Mouse (Mus musculus) kidney, postnatal 0 days (tissue): ENCODE data around the gene Zfp609. TPM values are rescaled to one million over a fixed set of nuclear protein-coding genes. Genes with fewer than 3 reads are reported as not detected.

Source experiments
- ATAC-seq: fragments of 200-750 bp; cut with Nextera tagmentation; replicated peaks from 2 replicates; pipeline ENCODE4 v1.8.0; 2017; ENCODE audit warnings: low read depth, moderate number of reproducible peaks, moderate TSS enrichment, moderate library complexity; ENCODE audit not compliant: low FRiP score
- DNase-seq: peaks from one replicate; pipeline ENCODE4 v3.0.0-alpha.2; 2016; ENCODE audit warnings: low spot score
- H3K27ac ChIP-seq: fragments of 300-500 bp; sonication (generic); 2 replicates; pipeline ENCODE4 v1.5.1; 2014; ENCODE audit warnings: mild to moderate bottlenecking
- H3K27me3 ChIP-seq: fragments of 300-500 bp; sonication (generic); 2 replicates; pipeline ENCODE4 v1.6.1; 2014; ENCODE audit warnings: low read length, mixed read lengths; ENCODE audit not compliant: insufficient read depth
- H3K36me3 ChIP-seq: fragments of 300-500 bp; sonication (generic); 2 replicates; pipeline ENCODE4 v1.6.1; 2014; ENCODE audit warnings: low read length, mixed read lengths; ENCODE audit not compliant: insufficient read depth
- H3K4me1 ChIP-seq: fragments of 300-500 bp; sonication (generic); replicated peaks from 2 replicates; pipeline ENCODE4 v1.6.1; 2014; ENCODE audit warnings: antibody characterized with exemption, low read length, mixed read lengths; ENCODE audit not compliant: insufficient read depth
- H3K4me2 ChIP-seq: fragments of 300-500 bp; sonication (generic); 2 replicates; pipeline ENCODE4 v1.6.1; 2014; ENCODE audit warnings: mild to moderate bottlenecking, low read length, moderate library complexity, mixed read lengths
- H3K4me3 ChIP-seq: fragments of 300-500 bp; sonication (generic); replicated peaks from 2 replicates; pipeline ENCODE4 v1.5.1; 2014; ENCODE audit warnings: low read depth, low read length
- H3K9ac ChIP-seq: fragments of 300-500 bp; sonication (generic); 2 replicates; pipeline ENCODE4 v1.6.1; 2014; ENCODE audit warnings: low read depth, low read length
- H3K9me3 ChIP-seq: fragments of 300-500 bp; sonication (generic); replicated peaks from 2 replicates; pipeline ENCODE4 v1.6.1; 2016; ENCODE audit warnings: low read length, inconsistent platforms, mixed read lengths
- CTCF ChIP-seq: IDR thresholded peaks from 2 replicates; pipeline ENCODE4 v1.5.1; 2016; ENCODE audit warnings: antibody characterized with exemption, low read depth, mild to moderate bottlenecking, moderate library complexity
- WGBS: fragments of 180-500 bp; shearing (Covaris S2); extraction: QIAGEN DNeasy Blood & Tissue Kit; methylation state at CpG from one replicate; pipeline ENCODE4 v1.1.7; 2014; 5-methylcytosine and 5-hydroxymethylcytosine counted together
- polyA plus RNA-seq: library from polyadenylated mRNA; unstranded; fragments of >200 nt; fragmentation: Nextera tagmentation; extraction: Ambion mirVana; gene quantifications from 2 replicates; pipeline ENCODE4 v1.2.1, GENCODE M21; 2015

The Zfp609 gene
- polyA plus RNA-seq, 1 experiment from 2014 or later, result 5.0 TPM

GRCm38 (mm10) chr9:65807251-65807650 lies 20.1 kb downstream of the Zfp609 start:
- ATAC-seq, result no peak
- Histone ChIP-seq H3K36me3 (no peaks in the 10 kb centered on the region), H3K4me3 (no peak overlapping the region), H3K9ac (no peak overlapping the region), H3K9me3 (no peaks in the 10 kb centered on the region), H3K4me2 (no peak overlapping the region), H3K27ac (no peak overlapping the region), H3K4me1 (no peaks in the 10 kb centered on the region), H3K27me3 (no peaks in the 10 kb centered on the region)
- no peak for TF ChIP-seq CTCF
- WGBS, result 64% methylated on average over 5 of the region's 5 CpGs
- DNase-seq, result no peak

DNA sequence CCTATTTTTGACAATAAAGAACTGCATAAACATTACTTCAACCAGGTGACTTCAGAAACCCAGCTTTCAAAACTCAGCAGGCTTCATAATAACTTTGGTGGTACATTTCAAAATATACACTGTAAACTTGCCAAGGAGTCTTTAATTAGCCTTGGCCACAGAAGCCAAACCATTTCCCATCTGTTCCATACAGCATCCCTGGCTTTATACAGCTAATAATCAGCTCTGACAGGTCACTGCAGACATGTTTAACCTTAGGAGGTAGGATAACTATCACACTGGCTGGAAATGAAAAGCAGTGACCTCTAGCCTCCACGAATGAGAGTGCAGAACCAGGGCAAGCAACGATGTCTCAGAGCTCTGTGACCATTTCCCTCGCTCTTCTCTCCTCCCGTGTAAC lies 27.6 kb downstream of the Zfp609 start:
- WGBS, result 45% methylated on average over 4 of the region's 4 CpGs
- no peaks in the 10 kb centered on the region for H3K27me3 ChIP-seq
- no peak overlapping the region for H3K4me3 ChIP-seq
- H3K4me1 ChIP-seq, result no peaks in the 10 kb centered on the region
- ATAC-seq, result no peak
- DNase-seq, result no peak
- TF ChIP-seq CTCF, result no peak
- no peaks in the 10 kb centered on the region for H3K9me3 ChIP-seq
- no peak overlapping the region for H3K4me2 ChIP-seq
- H3K27ac ChIP-seq, result no peak overlapping the region
- no peak overlapping the region for H3K9ac ChIP-seq
- peaks cover 2% of the 10 kb centered on the region; the same call in 1 of the 2 replicates for H3K36me3 ChIP-seq

DNA sequence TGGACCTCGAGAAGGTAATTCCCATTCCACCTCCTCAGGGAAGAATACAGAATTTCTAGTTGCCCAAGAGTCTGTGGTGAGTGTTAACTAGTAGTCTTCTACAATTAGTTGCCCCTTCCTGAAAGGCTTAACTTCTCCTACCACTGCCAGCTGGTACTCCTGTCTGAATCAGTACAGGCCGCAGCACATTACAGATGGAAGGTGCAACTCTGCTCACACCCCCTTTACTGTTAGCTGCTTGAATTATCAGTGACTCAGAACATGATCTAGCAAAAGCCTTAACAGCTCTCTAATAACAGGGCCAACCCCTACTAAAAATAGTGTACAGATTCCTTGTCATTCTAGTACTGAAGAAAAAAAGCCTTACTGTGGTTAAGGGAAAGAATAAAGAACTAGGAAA lies 31.7 kb downstream of the Zfp609 start:
- H3K9me3 ChIP-seq, result no peaks in the 10 kb centered on the region
- no peak for TF ChIP-seq CTCF
- no peak overlapping the region for H3K4me3 ChIP-seq
- H3K27ac ChIP-seq, result no peak overlapping the region
- no peak for DNase-seq
- 76% methylated on average over 2 of the region's 2 CpGs for WGBS
- H3K4me1 ChIP-seq, result 0 out of 2 replicates have a peak, but pooled peaks cover 2% of the 10 kb centered on the region
- no peak overlapping the region for H3K9ac ChIP-seq
- no peak overlapping the region for H3K4me2 ChIP-seq
- ATAC-seq, result no peak
- H3K36me3 ChIP-seq, result peaks cover 6% of the 10 kb centered on the region; the same call in 1 of the 2 replicates
- H3K27me3 ChIP-seq, result no peaks in the 10 kb centered on the region

GRCm38 (mm10) chr9:65794313-65794712 lies 33.1 kb downstream of the Zfp609 start:
- Histone ChIP-seq H3K4me3 (no peak overlapping the region), H3K9me3 (no peaks in the 10 kb centered on the region), H3K27me3 (no peaks in the 10 kb centered on the region), H3K27ac (no peak overlapping the region), H3K36me3 (peaks cover 6% of the 10 kb centered on the region; the same call in 1 of the 2 replicates), H3K4me2 (no peak overlapping the region), H3K4me1 (0 out of 2 replicates have a peak, but pooled peaks cover 2% of the 10 kb centered on the region), H3K9ac (no peak overlapping the region)
- WGBS, result 82% methylated on average over 7 of the region's 7 CpGs
- ATAC-seq (no peak), DNase-seq (no peak)
- TF ChIP-seq CTCF, result no peak

GRCm38 (mm10) chr9:65793506-65793905 lies 33.9 kb downstream of the Zfp609 start:
- TF ChIP-seq CTCF, result no peak

GRCm38 (mm10) chr9:65793086-65793485 lies 34.3 kb downstream of the Zfp609 start:
- H3K9me3 ChIP-seq, result no peaks in the 10 kb centered on the region
- ATAC-seq (no peak), DNase-seq (no peak)
- H3K4me3 ChIP-seq, result no peak overlapping the region
- 85% methylated on average over 3 of the region's 3 CpGs for WGBS
- peaks cover 6% of the 10 kb centered on the region; the same call in 1 of the 2 replicates for H3K36me3 ChIP-seq
- H3K9ac ChIP-seq, result no peak overlapping the region
- no peak overlapping the region for H3K4me2 ChIP-seq
- H3K27me3 ChIP-seq, result no peaks in the 10 kb centered on the region
- 0 out of 2 replicates have a peak, but pooled peaks cover 2% of the 10 kb centered on the region for H3K4me1 ChIP-seq
- no peak overlapping the region for H3K27ac ChIP-seq
- TF ChIP-seq CTCF, result no peak

More at GRCm38 (mm10) chr9:65793506-65793905, 33.9 kb downstream of the Zfp609 start:
- no peak overlapping the region for H3K27ac ChIP-seq
- H3K4me1 ChIP-seq, result 0 out of 2 replicates have a peak, but pooled peaks cover 2% of the 10 kb centered on the region
- no peaks in the 10 kb centered on the region for H3K27me3 ChIP-seq
- no peak for ATAC-seq
- WGBS, result 80% methylated on average over 3 of the region's 3 CpGs
- DNase-seq, result no peak
- peaks cover 6% of the 10 kb centered on the region; the same call in 1 of the 2 replicates for H3K36me3 ChIP-seq
- H3K9me3 ChIP-seq, result no peaks in the 10 kb centered on the region
- H3K9ac ChIP-seq, result no peak overlapping the region
- no peak overlapping the region for H3K4me2 ChIP-seq
- H3K4me3 ChIP-seq, result no peak overlapping the region

DNA sequence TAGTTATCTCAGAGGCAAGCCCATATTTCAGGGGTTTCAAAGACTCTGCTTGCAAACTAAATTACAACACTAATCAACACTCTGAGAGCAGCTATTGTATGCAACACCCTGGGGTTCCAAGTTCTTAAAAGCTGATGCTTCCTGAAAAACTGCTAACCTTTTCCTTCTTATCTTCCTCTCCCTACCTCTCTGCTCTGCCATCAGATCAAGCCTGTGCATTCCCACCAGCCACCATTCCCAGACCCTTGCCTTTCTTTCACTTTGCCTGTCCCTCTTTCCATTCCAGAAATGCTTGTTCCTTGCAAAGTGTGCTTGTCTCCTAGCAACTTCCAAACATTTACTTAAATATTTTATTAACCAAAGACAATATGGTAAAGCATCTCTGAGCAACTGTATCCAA lies 35.5 kb downstream of the Zfp609 start:
- no peak for TF ChIP-seq CTCF
- no peak overlapping the region for H3K4me3 ChIP-seq
- DNase-seq (peak; percentile 28), ATAC-seq (no peak)
- no peaks in the 10 kb centered on the region for H3K9me3 ChIP-seq
- no peak overlapping the region for H3K4me2 ChIP-seq
- peaks cover 6% of the 10 kb centered on the region; the same call in 1 of the 2 replicates for H3K36me3 ChIP-seq
- H3K9ac ChIP-seq, result no peak overlapping the region
- H3K4me1 ChIP-seq, result 0 out of 2 replicates have a peak, but pooled peaks cover 11% of the 10 kb centered on the region
- no peak overlapping the region for H3K27ac ChIP-seq
- H3K27me3 ChIP-seq, result no peaks in the 10 kb centered on the region
